Mouse (Mus musculus): ENCODE results near the gene Trpc4ap.
"Not testable (repeated sequence)": the region's sequence is repeated elsewhere in the genome, so short reads cannot be mapped to it uniquely, and the experiment has no call there.

The Trpc4ap gene

GRCm38 (mm10) chr2:155611834-155612550 lies 80.2 kb downstream of the Trpc4ap start:
- DNase-seq (ENCODE audit: low spot score): no peak

- no peak for DNase-seq (ENCODE audit: low spot score)
Measured at GRCm38 (mm10) chr2:155610978-155611377, 81.2 kb downstream of the Trpc4ap start, which contains the start of gene Myh7b. Gene Myh7b (plus strand): TSS chr2:155611212.

GRCm38 (mm10) chr2:155606360-155606759 lies 85.8 kb downstream of the Trpc4ap start:
- DNase-seq (ENCODE audit: low spot score): no peak

- not testable (repeated sequence) for DNase-seq (ENCODE audit: low spot score)
Measured at GRCm38 (mm10) chr2:155605236-155605589, 87.0 kb downstream of the Trpc4ap start.

GRCm38 (mm10) chr2:155604560-155605235 lies 87.5 kb downstream of the Trpc4ap start:
- DNase-seq (ENCODE audit: low spot score): no peak

- no peak for DNase-seq (ENCODE audit: low spot score)
Measured at GRCm38 (mm10) chr2:155603707-155604106, 88.5 kb downstream of the Trpc4ap start.

GRCm38 (mm10) chr2:155595516-155595915 lies 96.7 kb downstream of the Trpc4ap start:
- DNase-seq (ENCODE audit: low spot score): no peak

- no peak for DNase-seq (ENCODE audit: low spot score)
Measured at GRCm38 (mm10) chr2:155592854-155593283, 99.3 kb downstream of the Trpc4ap start.

GRCm38 (mm10) chr2:155592137-155592853 lies 99.9 kb downstream of the Trpc4ap start, which contains the start of gene Gss:
Gene Gss (minus strand): TSS chr2:155592810.
- peak; percentile 98 for DNase-seq (ENCODE audit: low spot score)

- no peak for DNase-seq (ENCODE audit: low spot score)
Measured at GRCm38 (mm10) chr2:155591676-155592075, 100.5 kb downstream of the Trpc4ap start.

GRCm38 (mm10) chr2:155590876-155591275 lies 101.3 kb downstream of the Trpc4ap start:
- no peak for DNase-seq (ENCODE audit: low spot score)

GRCm38 (mm10) chr2:155589521-155589920 lies 102.7 kb downstream of the Trpc4ap start:
- no peak for DNase-seq (ENCODE audit: low spot score)

- no peak for DNase-seq (ENCODE audit: low spot score)
Measured at GRCm38 (mm10) chr2:155588136-155588535, 104.0 kb downstream of the Trpc4ap start.

- no peak for DNase-seq (ENCODE audit: low spot score)
Measured at GRCm38 (mm10) chr2:155585486-155585885, 106.7 kb downstream of the Trpc4ap start.

- DNase-seq (ENCODE audit: low spot score): no peak
Measured at GRCm38 (mm10) chr2:155585082-155585481, 107.1 kb downstream of the Trpc4ap start.
